Mouse (Mus musculus): ENCODE data around the gene Kremen2. TPM values are rescaled to one million over a fixed set of nuclear protein-coding genes. Genes with fewer than 3 reads are reported as not detected.
"Not testable (repeated sequence)": the region's sequence is repeated elsewhere in the genome, so short reads cannot be mapped to it uniquely, and the experiment has no call there.

The Kremen2 gene
- total RNA-seq (2021): not detected
- long read RNA-seq, experiment 1: 0 reads
- long read RNA-seq, experiment 2: 0 reads

- no peak for DNase-seq
Measured at GRCm38 (mm10) chr17:23745301-23746251, at the start of gene Kremen2. Gene Kremen2, minus strand, starts transcription at chr17:23745833.

- DNase-seq: no peak
Measured at GRCm38 (mm10) chr17:23795323-23795722, 49.7 kb upstream of the Kremen2 start.

- no peak for DNase-seq
Measured at GRCm38 (mm10) chr17:23791079-23791357, 45.4 kb upstream of the Kremen2 start.

GRCm38 (mm10) chr17:23790269-23791078, 44.8 kb upstream of the Kremen2 start, which contains the start of gene Srrm2:
Gene Srrm2, plus strand, starts transcription at chr17:23790532.
- peak; percentile 34 for DNase-seq

GRCm38 (mm10) chr17:23789749-23790268, 44.2 kb upstream of the Kremen2 start:
- DNase-seq: no peak

- DNase-seq: no peak
Measured at GRCm38 (mm10) chr17:23788973-23789372, 43.3 kb upstream of the Kremen2 start.

- no peak for DNase-seq
Measured at GRCm38 (mm10) chr17:23786510-23786931, 40.9 kb upstream of the Kremen2 start.

- DNase-seq: peak; percentile 40
Measured at GRCm38 (mm10) chr17:23785561-23786471, 40.2 kb upstream of the Kremen2 start, which contains the start of gene Flywch2. Gene Flywch2, minus strand, starts transcription at chr17:23786081.

- DNase-seq: no peak
Measured at GRCm38 (mm10) chr17:23783352-23783751, 37.7 kb upstream of the Kremen2 start.

- DNase-seq: no peak
Measured at GRCm38 (mm10) chr17:23778447-23778846, 32.8 kb upstream of the Kremen2 start.

GRCm38 (mm10) chr17:23777141-23777540, 31.5 kb upstream of the Kremen2 start:
- no peak for DNase-seq

- no peak for DNase-seq
Measured at GRCm38 (mm10) chr17:23776216-23776615, 30.6 kb upstream of the Kremen2 start.

- peak; percentile 63 for DNase-seq
Measured at GRCm38 (mm10) chr17:23774090-23774489, 28.5 kb upstream of the Kremen2 start.

- no peak for DNase-seq
Measured at GRCm38 (mm10) chr17:23773676-23774075, 28.0 kb upstream of the Kremen2 start.

GRCm38 (mm10) chr17:23772219-23772556, 26.6 kb upstream of the Kremen2 start:
- DNase-seq: not testable (repeated sequence)

- DNase-seq: peak; percentile 97
Measured at GRCm38 (mm10) chr17:23771284-23772218, 25.9 kb upstream of the Kremen2 start, which contains the start of gene Flywch1. Gene Flywch1, minus strand, starts transcription at chr17:23771602.

- DNase-seq: no peak
Measured at GRCm38 (mm10) chr17:23770896-23771283, 25.3 kb upstream of the Kremen2 start.

GRCm38 (mm10) chr17:23770493-23770892, 24.9 kb upstream of the Kremen2 start:
- no peak for DNase-seq

- no peak for DNase-seq
Measured at GRCm38 (mm10) chr17:23762976-23763375, 17.3 kb upstream of the Kremen2 start.

- DNase-seq: no peak
Measured at GRCm38 (mm10) chr17:23761155-23761554, 15.5 kb upstream of the Kremen2 start.
